Mouse (Mus musculus) T-helper 17 cell (primary cell): ENCODE data around the gene Slc39a11.

ENCODE experiments used
- in situ Hi-C, 2 experiments: fragments of 300-600 bp; cut with MboI, MseI; formaldehyde crosslinking; loops; 1 replicate in 1 of 2; 2 replicates in 1 of 2; pipeline ENCODE4 v1.15.1; 2025; ENCODE audit warnings: high pct_unique_total_duplicates in 2 of 2

The Slc39a11 gene

GRCm38 (mm10) chr11:113373331-113373730 lies 276.5 kb downstream of the Slc39a11 start:
- in situ Hi-C loops: no loop called here

- in situ Hi-C loops: no loop called here
Observed at GRCm38 (mm10) chr11:113368046-113368445, 281.8 kb downstream of the Slc39a11 start.

GRCm38 (mm10) chr11:113366257-113367030 lies 283.4 kb downstream of the Slc39a11 start:
- in situ Hi-C loops: no loop called here

- in situ Hi-C loops: no loop called here
Observed at GRCm38 (mm10) chr11:113363739-113364138, 286.1 kb downstream of the Slc39a11 start.

- in situ Hi-C loops: no loop called here
Observed at GRCm38 (mm10) chr11:113362617-113363016, 287.3 kb downstream of the Slc39a11 start.

- in situ Hi-C loops: no loop called here
Observed at GRCm38 (mm10) chr11:113360049-113360835, 289.6 kb downstream of the Slc39a11 start.

GRCm38 (mm10) chr11:113355932-113356331 lies 293.9 kb downstream of the Slc39a11 start:
- in situ Hi-C loops: no loop called here

GRCm38 (mm10) chr11:113352085-113352815 lies 297.6 kb downstream of the Slc39a11 start:
- in situ Hi-C loops: no loop called here

- in situ Hi-C loops: no loop called here
Observed at GRCm38 (mm10) chr11:113350583-113350982, 299.3 kb downstream of the Slc39a11 start.

GRCm38 (mm10) chr11:113346895-113347514 lies 302.9 kb downstream of the Slc39a11 start:
- in situ Hi-C loops: no loop called here

GRCm38 (mm10) chr11:113339770-113340169 lies 310.1 kb downstream of the Slc39a11 start:
- in situ Hi-C loops: loop anchor here (5.0 to 10.0 kb wide), 2 partner anchors 37 to 1285 kb away; no protein-coding TSS in a partner anchor

GRCm38 (mm10) chr11:113338581-113338980 lies 311.3 kb downstream of the Slc39a11 start:
- in situ Hi-C loops: loop anchor here (5.0 to 10.0 kb wide), 2 partner anchors 36 to 1284 kb away; no protein-coding TSS in a partner anchor

- in situ Hi-C loops: loop anchor here (5.0 to 10.0 kb wide), 2 partner anchors 33 to 1281 kb away; no protein-coding TSS in a partner anchor
Observed at GRCm38 (mm10) chr11:113335706-113336105, 314.2 kb downstream of the Slc39a11 start.

GRCm38 (mm10) chr11:113334444-113334881 lies 315.4 kb downstream of the Slc39a11 start:
- in situ Hi-C loops: loop anchor here in 1 of 2 experiments (10.0 kb wide), 1 partner anchor 1280 kb away; no protein-coding TSS in a partner anchor

- in situ Hi-C loops: loop anchor here in 1 of 2 experiments (10.0 kb wide), 1 partner anchor 1279 kb away; no protein-coding TSS in a partner anchor
Observed at GRCm38 (mm10) chr11:113333535-113333934, 316.3 kb downstream of the Slc39a11 start.

- in situ Hi-C loops: loop anchor here in 1 of 2 experiments (10.0 kb wide), 1 partner anchor 1275 kb away; no protein-coding TSS in a partner anchor
Observed at GRCm38 (mm10) chr11:113330061-113330591, 319.8 kb downstream of the Slc39a11 start.

- in situ Hi-C loops: no loop called here
Observed at GRCm38 (mm10) chr11:113327499-113328062, 322.3 kb downstream of the Slc39a11 start.

- in situ Hi-C loops: no loop called here
Observed at GRCm38 (mm10) chr11:113326387-113327011, 323.4 kb downstream of the Slc39a11 start.

GRCm38 (mm10) chr11:113321601-113322000 lies 328.3 kb downstream of the Slc39a11 start:
- in situ Hi-C loops: no loop called here
